ENCODE assay signal across 8 mouse cellular contexts in the genomic region with DNA sequence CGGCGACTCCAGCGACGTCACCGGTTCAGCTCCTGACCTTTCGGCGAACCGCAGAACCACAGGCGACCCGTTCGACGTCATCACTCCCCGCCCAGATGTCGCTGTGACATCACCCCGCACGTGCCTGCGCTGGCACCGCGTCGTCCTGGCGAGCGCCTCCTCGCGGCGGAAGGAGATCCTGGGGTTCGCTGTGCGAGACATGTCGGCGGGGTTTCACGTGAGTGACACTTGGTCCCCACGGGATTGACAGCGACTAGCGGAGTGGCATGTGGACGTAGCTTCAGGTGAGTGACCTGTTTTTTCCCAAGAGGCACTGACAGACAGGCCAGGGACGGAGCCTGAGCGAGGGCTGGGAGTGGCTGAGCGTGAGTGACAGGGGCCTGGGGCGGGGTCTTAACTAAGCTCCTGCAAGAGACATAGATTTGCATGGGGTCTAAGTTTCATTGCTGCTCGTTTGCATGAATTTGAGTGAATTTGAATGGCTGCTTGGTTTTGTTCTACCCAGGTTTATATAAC.
DNase-seq lines count a peak whose midpoint lies in the region; ATAC-seq and TF ChIP-seq lines count a peak whose summit lies in the region.

No protein-coding gene starts in this region.

- H3K27me3 ChIP-seq in heart, embryonic 13.5 days (replicated peaks) = no peaks in the 10 kb centered on the region
- H3K27me3 ChIP-seq in liver, embryonic 12.5 days (replicated peaks) = no peaks in the 10 kb centered on the region
- H3K27me3 ChIP-seq in stomach, postnatal 0 days (ENCODE audit: control insufficient read depth, insufficient read depth, low read length) = no peaks in the 10 kb centered on the region

- H3K9me3 ChIP-seq in heart, embryonic 13.5 days = peaks cover 14% of the 10 kb centered on the region
- H3K9me3 ChIP-seq in liver, embryonic 12.5 days (replicated peaks) = peaks cover 38% of the 10 kb centered on the region
- no peaks in the 10 kb centered on the region for H3K9me3 ChIP-seq in stomach, postnatal 0 days (ENCODE audit: control insufficient read depth, low read length)

- peak; percentile 96 for DNase-seq in CD4-positive helper T cell, adult 2 months (ENCODE audit: low read depth, low spot score)
- peak; percentile 98 for DNase-seq in brain, adult 2 months (ENCODE audit: low read depth, low spot score)
- peak; percentile 97 for DNase-seq in kidney, postnatal 10 days
- DNase-seq in natural killer cell, adult 2 months (ENCODE audit: low spot score in 2 of 2) = peak; percentile 96 to 97
- DNase-seq in stomach, postnatal 0 days (ENCODE audit: low spot score) = peak; percentile 92

- peak; percentile 83 for ATAC-seq in erythroid progenitor cell, adult 5-6 weeks (replicated peaks; ENCODE audit: low FRiP score, poor library complexity, severe bottlenecking)
- peak; percentile 76 for ATAC-seq in heart, embryonic 13.5 days (ENCODE audit: extremely low read depth, insufficient number of reproducible peaks, low FRiP score, low TSS enrichment)
- peak; percentile 81 for ATAC-seq in liver, embryonic 12.5 days
- ATAC-seq in stomach, postnatal 0 days (ENCODE audit: low FRiP score, low TSS enrichment) = peak; percentile 83

- H3K36me3 ChIP-seq in heart, embryonic 13.5 days = peaks cover 42% of the 10 kb centered on the region
- peaks cover 44% of the 10 kb centered on the region for H3K36me3 ChIP-seq in liver, embryonic 12.5 days
- peaks cover 7% of the 10 kb centered on the region for H3K36me3 ChIP-seq in stomach, postnatal 0 days (ENCODE audit: control insufficient read depth, insufficient read depth, low read length)

- WGBS in heart, embryonic 13.5 days = 36% methylated on average over 39 of the region's 39 CpGs
- WGBS in liver, embryonic 12.5 days (ENCODE audit: insufficient replicate concordance) = 20% methylated on average over 39 of the region's 39 CpGs
- 16% methylated on average over 39 of the region's 39 CpGs for WGBS in stomach, postnatal 0 days

- H3K4me1 ChIP-seq in heart, embryonic 13.5 days = peaks cover 10% of the 10 kb centered on the region
- peaks cover 10% of the 10 kb centered on the region for H3K4me1 ChIP-seq in liver, embryonic 12.5 days
- H3K4me1 ChIP-seq in stomach, postnatal 0 days (replicated peaks; ENCODE audit: control insufficient read depth, insufficient read depth) = no peaks in the 10 kb centered on the region

- peak; percentile 9 for TF ChIP-seq EP300 in stomach, postnatal 0 days (optimal IDR thresholded peaks at IDR 0.05)

- peak overlapping the region; percentile 77 for H3K4me2 ChIP-seq in heart, embryonic 13.5 days
- peak overlapping the region; percentile 79 for H3K4me2 ChIP-seq in liver, embryonic 12.5 days
- peak overlapping the region; percentile 68 for H3K4me2 ChIP-seq in stomach, postnatal 0 days (replicated peaks; ENCODE audit: low read depth)

- H3K9ac ChIP-seq in heart, embryonic 13.5 days = peak overlapping the region; percentile 81
- peak overlapping the region; percentile 66 for H3K9ac ChIP-seq in liver, embryonic 12.5 days
- peak overlapping the region; percentile 62 for H3K9ac ChIP-seq in stomach, postnatal 0 days (ENCODE audit: low read length)

- peak; percentile 93 for TF ChIP-seq CTCF in stomach, postnatal 0 days (IDR thresholded peaks at IDR 0.05; ENCODE audit: low read depth)

- H3K27ac ChIP-seq in heart, embryonic 13.5 days (replicated peaks) = peak overlapping the region; percentile 85
- peak overlapping the region; percentile 83 for H3K27ac ChIP-seq in liver, embryonic 12.5 days
- peak overlapping the region; percentile 92 for H3K27ac ChIP-seq in stomach, postnatal 0 days (replicated peaks)

- peak overlapping the region; percentile 63 for H3K4me3 ChIP-seq in heart, embryonic 13.5 days
- peak overlapping the region; percentile 67 for H3K4me3 ChIP-seq in liver, embryonic 12.5 days
- peak overlapping the region; percentile 60 for H3K4me3 ChIP-seq in stomach, postnatal 0 days (ENCODE audit: low read depth, low read length)

Comparison
In these comparisons a context has a peak if more than half of its experiments do, and no peak if none do; other contexts are left out.
1. Peak in every context shown above with its lines: DNase-seq, ATAC-seq, H3K4me3 ChIP-seq and H3K27ac ChIP-seq.